Mouse (Mus musculus) kidney, adult 2 months (tissue): ENCODE results near the gene Morn2. TPM values are rescaled to one million over a fixed set of nuclear protein-coding genes. Genes with fewer than 3 reads are reported as not detected.
"Not testable (repeated sequence)": the region's sequence is repeated elsewhere in the genome, so short reads cannot be mapped to it uniquely, and the experiment has no call there.

Experiments
- DNase-seq: peaks from one replicate; pipeline ENCODE4 v3.0.0; 2021
- H3K27ac ChIP-seq: fragments of 200-500 bp; 2 replicates; pipeline ENCODE4 v1.5.1; 2012; ENCODE audit warnings: low read depth, low read length, control low read depth, inconsistent platforms; ENCODE audit not compliant: insufficient read depth
- H3K27me3 ChIP-seq: fragments of 200-500 bp; replicated peaks from 2 replicates; pipeline ENCODE4 v1.6.1; 2012; ENCODE audit warnings: mild to moderate bottlenecking, moderate library complexity, low read length, inconsistent platforms; ENCODE audit not compliant: control insufficient read depth, insufficient read depth
- H3K36me3 ChIP-seq: fragments of 200-500 bp; 2 replicates; pipeline ENCODE4 v1.6.1; 2012; ENCODE audit warnings: mild to moderate bottlenecking, moderate library complexity, low read length, inconsistent platforms; ENCODE audit not compliant: control insufficient read depth, insufficient read depth
- H3K4me1 ChIP-seq: fragments of 200-500 bp; 2 replicates; pipeline ENCODE4 v1.6.1; 2011; ENCODE audit warnings: low read length; ENCODE audit not compliant: control insufficient read depth, insufficient read depth
- H3K4me3 ChIP-seq: fragments of 200-500 bp; 2 replicates; pipeline ENCODE4 v1.5.1; 2011; ENCODE audit warnings: mild to moderate bottlenecking, low read depth, low read length, control low read depth; ENCODE audit not compliant: insufficient read depth
- CTCF ChIP-seq: fragments of 200-500 bp; conservative IDR thresholded peaks from 2 replicates; pipeline ENCODE4 v1.5.1; 2011; ENCODE audit warnings: low read depth, mild to moderate bottlenecking, control low read depth, low read length, moderate library complexity, mixed read lengths; ENCODE audit not compliant: insufficient read depth, insufficient read length
- POLR2A ChIP-seq: fragments of 200-500 bp; IDR thresholded peaks from one replicate; pipeline ENCODE4 v1.6.1; 2011; ENCODE audit warnings: low read depth, low read length, control low read depth
- WGBS: fragments of 180-500 bp; shearing (Covaris S2); methylation state at CpG from one replicate; pipeline ENCODE4 v1.1.7; 2018; 5-methylcytosine and 5-hydroxymethylcytosine counted together
- polyA plus RNA-seq: library from polyadenylated mRNA; depleted of rRNA; stranded (reverse); fragments of >200 nt; gene quantifications from 2 replicates; pipeline ENCODE4 v1.2.3, GENCODE M21; 2012

Morn2 gene
- polyA plus RNA-seq, 1 experiment, result 36.5 TPM

DNA sequence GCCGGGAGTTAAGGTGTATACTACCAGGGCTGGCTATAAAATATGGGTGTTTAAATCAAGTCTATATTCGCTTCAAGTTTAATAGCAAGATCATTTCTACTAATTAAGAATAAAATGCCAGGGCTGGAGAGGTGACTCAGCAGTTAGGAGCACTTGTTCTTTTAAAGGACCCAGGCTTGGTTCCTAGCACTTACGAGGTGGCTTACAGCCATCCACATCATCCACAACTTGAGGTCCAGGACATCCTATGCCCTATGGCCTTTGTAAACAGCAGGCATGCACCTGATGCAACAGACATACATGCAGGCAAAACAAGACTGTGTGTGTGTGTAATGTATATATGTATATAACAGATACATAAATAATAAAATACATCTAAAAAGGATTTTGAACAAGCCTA is 21.9 kb upstream of the Morn2 start:
- Histone ChIP-seq H3K4me3 (no peak overlapping the region), H3K4me1 (no peaks in the 10 kb centered on the region), H3K36me3 (peaks cover 2% of the 10 kb centered on the region; the same call in 1 of the 2 replicates), H3K27me3 (no peaks in the 10 kb centered on the region), H3K27ac (no peak overlapping the region)
- DNase-seq, result no peak
- 91% methylated on average over 3 of the region's 3 CpGs for WGBS
- TF ChIP-seq CTCF (no peak), POLR2A (no peak)

DNA sequence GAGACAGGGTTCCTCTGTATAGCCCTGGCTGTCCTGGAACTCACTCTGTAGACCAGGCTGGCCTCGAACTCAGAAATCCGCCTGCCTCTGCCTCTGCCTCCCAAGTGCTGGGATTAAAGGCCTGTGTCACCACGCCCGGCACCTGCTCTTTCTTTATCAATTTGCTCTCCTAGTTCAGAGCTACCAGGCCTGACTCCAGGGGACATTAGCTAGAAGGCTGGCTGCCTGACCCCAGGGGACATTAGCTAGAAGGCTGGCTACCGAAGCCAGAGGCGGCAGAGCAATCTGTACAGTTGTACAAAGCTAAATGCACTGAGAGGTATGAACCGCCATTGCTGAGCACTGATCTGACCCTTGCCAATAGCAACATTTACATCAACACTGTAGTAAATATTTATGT is 19.4 kb upstream of the Morn2 start:
- not testable (repeated sequence) for H3K27me3 ChIP-seq, H3K4me3 ChIP-seq, H3K36me3 ChIP-seq, H3K4me1 ChIP-seq, DNase-seq, H3K27ac ChIP-seq
- WGBS, result 98% methylated on average over 7 of the region's 7 CpGs

DNA sequence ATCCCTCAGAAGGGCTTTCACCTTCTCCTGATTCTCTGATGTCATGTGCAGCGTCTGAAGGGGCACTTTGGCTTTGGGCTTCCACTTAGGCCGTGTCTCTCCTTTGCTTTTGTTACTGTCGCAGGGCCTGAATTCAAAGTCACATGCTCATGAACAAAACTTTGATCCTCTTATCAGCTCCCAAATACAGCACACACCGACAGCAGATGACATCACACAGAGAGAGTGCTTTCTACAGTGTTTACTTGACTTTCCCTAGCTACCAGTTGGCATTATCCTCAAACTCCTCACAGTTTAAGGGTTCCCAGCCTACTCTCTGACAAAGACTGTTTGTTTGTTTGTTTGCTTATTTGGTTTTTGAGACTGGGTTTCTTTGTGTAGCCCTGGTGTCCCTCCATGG is 11.7 kb upstream of the Morn2 start:
- no peaks in the 10 kb centered on the region for H3K27me3 ChIP-seq
- DNase-seq, result no peak
- 96% methylated on average over 4 of the region's 4 CpGs for WGBS
- H3K36me3 ChIP-seq, result peaks cover 2% of the 10 kb centered on the region; the same call in 1 of the 2 replicates
- H3K27ac ChIP-seq, result no peak overlapping the region
- H3K4me1 ChIP-seq, result no peaks in the 10 kb centered on the region
- no peak overlapping the region for H3K4me3 ChIP-seq
- TF ChIP-seq POLR2A, result no peak
- TF ChIP-seq CTCF, result no peak

DNA sequence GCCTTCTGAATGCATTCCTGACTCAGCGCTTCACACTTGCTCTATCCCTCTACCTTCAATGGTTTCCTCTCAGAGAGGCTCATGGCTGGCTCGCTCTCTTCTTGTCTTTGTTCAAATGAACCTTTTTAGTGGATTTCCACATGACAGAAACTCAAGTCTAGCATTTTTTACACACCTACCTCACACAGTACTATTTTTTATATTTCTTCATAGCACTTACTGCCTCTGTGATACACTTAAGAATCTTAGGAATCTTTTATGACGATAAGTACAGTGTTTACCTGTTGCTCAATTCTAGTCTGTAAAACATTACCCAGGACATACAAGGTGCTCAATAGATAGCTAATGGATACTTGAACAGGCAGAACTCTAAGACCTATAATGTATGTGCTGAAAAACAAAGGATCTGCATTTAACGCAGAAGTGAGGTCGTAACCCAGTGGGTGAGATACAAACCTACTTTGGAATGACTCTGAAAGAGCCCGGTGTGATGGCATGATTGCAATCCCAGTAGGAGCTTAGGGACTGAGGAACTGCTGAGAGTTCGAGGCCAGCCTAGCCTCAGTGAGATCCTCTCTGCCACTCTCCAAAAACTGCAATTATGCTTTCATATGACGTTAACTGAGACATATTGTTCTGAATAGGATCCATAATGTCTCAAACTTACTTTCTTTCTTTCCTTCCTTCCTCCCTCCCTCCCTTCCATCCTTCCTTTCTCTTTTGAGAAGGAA is 10.5 kb upstream of the Morn2 start:
- Histone ChIP-seq H3K27me3 (no peaks in the 10 kb centered on the region), H3K4me3 (no peak overlapping the region), H3K27ac (no peak overlapping the region), H3K36me3 (peaks cover 2% of the 10 kb centered on the region; the same call in 1 of the 2 replicates), H3K4me1 (no peaks in the 10 kb centered on the region)
- no peak for DNase-seq
- WGBS, result 90% methylated on average over 8 of the region's 8 CpGs
- TF ChIP-seq CTCF, result no peak

DNA sequence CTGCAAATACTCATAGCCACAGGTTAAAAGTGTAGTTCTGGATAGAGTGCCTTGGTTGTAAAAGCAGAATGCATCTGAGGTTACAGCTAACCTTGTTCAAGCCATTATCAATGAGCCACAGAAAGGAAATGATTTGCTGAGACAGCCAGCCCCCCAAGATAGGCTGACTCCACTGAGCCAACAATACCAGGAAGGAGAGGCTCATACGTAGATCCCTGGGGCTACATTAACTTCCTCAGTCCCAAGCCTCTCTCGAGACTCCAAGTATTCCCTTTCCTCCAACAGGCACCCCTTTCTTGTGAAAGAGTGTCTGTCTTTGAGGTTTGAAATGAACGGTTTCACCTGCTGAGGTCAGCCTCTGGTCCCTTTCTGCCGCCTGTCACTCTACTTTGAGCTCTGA is 5.6 kb upstream of the Morn2 start:
- Histone ChIP-seq H3K4me1 (no peaks in the 10 kb centered on the region), H3K4me3 (no peak overlapping the region), H3K27me3 (no peaks in the 10 kb centered on the region), H3K36me3 (no peaks in the 10 kb centered on the region), H3K27ac (no peak overlapping the region)
- TF ChIP-seq POLR2A (no peak), CTCF (no peak)
- 72% methylated on average over 4 of the region's 4 CpGs for whole genome bisulfite sequencing
- no peak for DNase-seq

DNA sequence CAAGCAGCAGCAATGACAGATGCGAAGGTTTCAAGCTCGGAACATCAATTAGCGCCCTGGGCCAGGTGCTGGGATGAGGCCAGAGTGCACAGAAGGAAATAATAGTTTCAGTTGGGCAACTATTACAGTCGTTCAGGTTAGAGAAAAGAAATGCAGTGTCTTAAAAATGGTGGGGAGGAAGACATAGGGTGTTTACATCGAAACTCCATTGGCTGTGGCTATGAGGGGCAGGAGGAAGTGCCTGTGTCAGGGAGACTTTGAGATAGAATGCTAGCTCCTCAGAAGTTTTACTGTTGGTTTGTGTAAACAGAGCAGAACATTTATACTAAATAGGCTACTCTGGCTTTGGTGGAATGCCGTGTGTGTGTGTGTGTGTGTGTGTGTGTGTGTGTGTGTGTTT is 2.0 kb upstream of the Morn2 start:
- WGBS, result 73% methylated on average over 6 of the region's 6 CpGs
- TF ChIP-seq CTCF (no peak), POLR2A (no peak)
- no peaks in the 10 kb centered on the region for H3K4me1 ChIP-seq
- no peak for DNase-seq
- H3K4me3 ChIP-seq, result no peak overlapping the region
- H3K27me3 ChIP-seq, result no peaks in the 10 kb centered on the region
- no peaks in the 10 kb centered on the region for H3K36me3 ChIP-seq
- H3K27ac ChIP-seq, result no peak overlapping the region

DNA sequence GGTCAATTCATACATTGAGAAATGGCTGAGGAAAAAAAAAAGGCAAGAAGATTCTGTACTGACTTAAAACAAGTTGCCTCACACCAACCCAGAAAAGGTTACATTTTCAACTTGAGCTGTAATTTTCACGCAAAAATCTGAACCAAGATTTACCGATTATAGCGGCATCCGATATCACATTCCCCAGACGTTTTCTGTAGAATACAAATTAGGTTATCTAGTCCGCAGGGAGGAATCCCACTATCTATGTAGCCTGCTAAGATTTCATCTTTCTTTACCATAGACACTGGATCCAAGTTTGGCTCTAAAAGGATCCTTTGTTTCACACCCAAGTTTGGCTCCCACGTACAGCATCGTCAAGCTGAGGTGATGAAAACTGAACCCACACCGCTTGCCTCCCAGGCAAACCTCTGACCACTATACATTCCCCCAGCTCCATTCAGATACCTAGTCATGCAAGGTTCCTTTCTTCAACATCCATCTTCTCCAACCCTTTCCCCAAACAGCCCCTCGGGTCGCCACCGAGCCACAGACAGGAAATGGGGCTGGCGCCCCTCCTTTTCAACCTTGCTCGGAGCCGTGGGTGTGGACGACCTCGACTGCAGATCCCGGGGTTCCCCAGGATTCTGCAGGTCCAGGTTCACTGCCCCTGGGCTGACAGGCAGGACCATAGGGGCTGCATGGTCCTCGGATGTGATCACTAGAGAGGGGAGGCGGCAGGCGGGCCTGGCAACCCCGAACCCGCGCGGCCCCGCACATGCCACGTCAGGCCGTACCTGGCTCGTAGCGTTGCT is 526 bp upstream of the Morn2 start:
- H3K27ac ChIP-seq, result peak overlapping the region; percentile 21; the same call in 1 of the 2 replicates
- no peaks in the 10 kb centered on the region for H3K4me1 ChIP-seq
- H3K27me3 ChIP-seq, result no peaks in the 10 kb centered on the region
- TF ChIP-seq POLR2A, result no peak
- TF ChIP-seq CTCF, result no peak
- no peak for DNase-seq
- under 1% methylated on average over 30 of the region's 30 CpGs for WGBS
- peak overlapping the region; percentile 96 for H3K4me3 ChIP-seq
- no peaks in the 10 kb centered on the region for H3K36me3 ChIP-seq
